8 mouse cellular contexts compared by ENCODE assay signal in genomic region chr19:7057722-7058207, GRCm38 (mm10). TPM values are rescaled to one million over a fixed set of nuclear protein-coding genes. Genes with fewer than 3 reads are reported as not detected.
DNase-seq lines count a peak whose midpoint lies in the region; ATAC-seq lines count a peak whose summit lies in the region.

No protein-coding gene starts in this region.

- peak; percentile 75 to 78 for DNase-seq in adrenal gland, adult 18-20 months (ENCODE audit: low spot score in 2 of 2)
- peak; percentile 92 for DNase-seq in embryo, embryonic 11 days
- DNase-seq in gastrocnemius, postnatal 25 days: peak; percentile 91
- DNase-seq in intestine, embryonic 14.5 days (ENCODE audit: low spot score): peak; percentile 87
- peak; percentile 65 to 70 for DNase-seq in left cerebral cortex, postnatal 14 days (ENCODE audit: low spot score in 2 of 2)
- peak; percentile 52 for DNase-seq in right cerebral cortex, postnatal 14 days
- peak; percentile 78 to 88 for DNase-seq in urinary bladder, postnatal 36 days (ENCODE audit: low spot score in 2 of 2)

- ATAC-seq in intestine, embryonic 14.5 days (replicated peaks; ENCODE audit: low FRiP score, low TSS enrichment, low read depth): peak; percentile 68
- ATAC-seq in megakaryocyte progenitor cell, adult 5-6 weeks (replicated peaks; ENCODE audit: poor library complexity): peak; percentile 92

- peaks cover 15% of the 10 kb centered on the region for H3K4me1 ChIP-seq in intestine, embryonic 14.5 days (replicated peaks; ENCODE audit: control insufficient read depth, insufficient read depth, low read length)

- H3K9ac ChIP-seq in intestine, embryonic 14.5 days (ENCODE audit: low read length): no peak overlapping the region

- peaks cover 17% of the 10 kb centered on the region for H3K27me3 ChIP-seq in intestine, embryonic 14.5 days (replicated peaks; ENCODE audit: control insufficient read depth, insufficient read depth, low read length)

- no peaks in the 10 kb centered on the region for H3K9me3 ChIP-seq in intestine, embryonic 14.5 days (ENCODE audit: control insufficient read depth, low read length)

- peak overlapping the region; percentile 100 for H3K4me2 ChIP-seq in intestine, embryonic 14.5 days (ENCODE audit: low read length)

- no peaks in the 10 kb centered on the region for H3K36me3 ChIP-seq in intestine, embryonic 14.5 days (ENCODE audit: control insufficient read depth, insufficient read depth, low read length)

- peak overlapping the region; percentile 74 for H3K4me3 ChIP-seq in intestine, embryonic 14.5 days (ENCODE audit: low read depth, low read length)

- no peak overlapping the region for H3K27ac ChIP-seq in intestine, embryonic 14.5 days (ENCODE audit: low read depth)

- intact Hi-C loops in left cerebral cortex, postnatal 14 days (cut with DNase I): loop anchor here (10.0 kb wide), 1 partner anchor 287 kb away; the partner anchor contains the start of gene Mark2

- under 1% methylated on average over 15 of the region's 15 CpGs for WGBS in intestine, embryonic 14.5 days

RNA-seq across cellular contexts. Expression of gene Macrod1, which starts 1.2 kb away (rescaled TPM):
- total RNA-seq in adrenal gland, adult 18-20 months (2021): 10 to 100 TPM; 62.4 to 77.9 TPM
- total RNA-seq in gastrocnemius, postnatal 25 days (2021): 100 to 1,000 TPM; 227 to 252 TPM
- 7.1 and 8.5 TPM in 2 replicates for polyA plus RNA-seq in intestine, embryonic 14.5 days (2014; fragmentation: Nextera tagmentation; extraction: Ambion mirVana)
- 10 to 100 TPM in 1 of 2 experiments, 1 to 10 TPM in 1; 8.4 to 11.3 TPM for total RNA-seq in left cerebral cortex, postnatal 14 days (2021)
- 12.7 and 17.6 TPM in 2 replicates for total RNA-seq in megakaryocyte progenitor cell, adult 5-6 weeks (2015)
- total RNA-seq in megakaryocyte progenitor cell, adult 5-6 weeks (2017): 0.68 and 3.7 TPM in 2 replicates

RNA-seq across cellular contexts. Expression of gene Stip1, which starts 18.0 kb away (rescaled TPM):
- total RNA-seq in adrenal gland, adult 18-20 months (2021): 100 to 1,000 TPM; 284 to 378 TPM
- 10 to 100 TPM; 86.5 to 95.6 TPM for total RNA-seq in gastrocnemius, postnatal 25 days (2021)
- 212 and 227 TPM in 2 replicates for polyA plus RNA-seq in intestine, embryonic 14.5 days (2014; fragmentation: Nextera tagmentation; extraction: Ambion mirVana)
- total RNA-seq in left cerebral cortex, postnatal 14 days (2021): 100 to 1,000 TPM; 155 to 165 TPM
- 197 and 204 TPM in 2 replicates for total RNA-seq in megakaryocyte progenitor cell, adult 5-6 weeks (2015)
- total RNA-seq in megakaryocyte progenitor cell, adult 5-6 weeks (2017): 244 and 250 TPM in 2 replicates

RNA-seq across cellular contexts. Expression of gene Fermt3, which starts 38.5 kb away (rescaled TPM):
- 1 to 10 TPM; 7.4 to 8.7 TPM for total RNA-seq in adrenal gland, adult 18-20 months (2021)
- 1 to 10 TPM in 1 of 2 experiments, under 1 TPM in 1; 0.84 to 1.2 TPM for total RNA-seq in gastrocnemius, postnatal 25 days (2021)
- polyA plus RNA-seq in intestine, embryonic 14.5 days (2014; fragmentation: Nextera tagmentation; extraction: Ambion mirVana): 7.0 and 7.3 TPM in 2 replicates
- 1 to 10 TPM; 4.5 to 4.6 TPM for total RNA-seq in left cerebral cortex, postnatal 14 days (2021)
- total RNA-seq in megakaryocyte progenitor cell, adult 5-6 weeks (2015): 63.8 and 78.7 TPM in 2 replicates
- 216 and 225 TPM in 2 replicates for total RNA-seq in megakaryocyte progenitor cell, adult 5-6 weeks (2017)

RNA-seq across cellular contexts. Expression of gene Flrt1, which starts 47.8 kb away (rescaled TPM):
- 1 to 10 TPM; 2.1 to 9.3 TPM for total RNA-seq in adrenal gland, adult 18-20 months (2021)
- total RNA-seq in gastrocnemius, postnatal 25 days (2021): under 1 TPM; 0.31 to 0.35 TPM
- 3.6 TPM in 2 replicates for polyA plus RNA-seq in intestine, embryonic 14.5 days (2014; fragmentation: Nextera tagmentation; extraction: Ambion mirVana)
- 10 to 100 TPM; 33.0 to 35.2 TPM for total RNA-seq in left cerebral cortex, postnatal 14 days (2021)
- not detected in 2 replicates for total RNA-seq in megakaryocyte progenitor cell, adult 5-6 weeks (2015)
- total RNA-seq in megakaryocyte progenitor cell, adult 5-6 weeks (2017): not detected in 2 replicates

Comparison
In these comparisons a context has a peak if more than half of its experiments do, and no peak if none do; other contexts are left out.
1. RNA of gene Fermt3, which starts 38.5 kb away (total RNA-seq): 63.8 to 225 TPM in megakaryocyte progenitor cell, adult 5-6 weeks; 7.4 to 8.7 TPM in adrenal gland, adult 18-20 months, 4.5 to 4.6 TPM in left cerebral cortex, postnatal 14 days and 0.84 to 1.2 TPM in gastrocnemius, postnatal 25 days; every median in the first group is over 4 times any median in the second.
2. Peak in every context shown above with its lines, with median percentiles within 50 percentile points of each other: DNase-seq.